Mouse (Mus musculus) heart, adult 11 months (tissue): ENCODE measurements at regions not wholly inside any gene's neighbourhood (a gene's known extent, or its start where the extent isn't known, plus 50 kb on each side); places are given as distances from the start of the nearest gene placed in this dataset.

Source experiments
- DNase-seq: peaks from one replicate; pipeline ENCODE4 v3.0.0; 2022

DNA sequence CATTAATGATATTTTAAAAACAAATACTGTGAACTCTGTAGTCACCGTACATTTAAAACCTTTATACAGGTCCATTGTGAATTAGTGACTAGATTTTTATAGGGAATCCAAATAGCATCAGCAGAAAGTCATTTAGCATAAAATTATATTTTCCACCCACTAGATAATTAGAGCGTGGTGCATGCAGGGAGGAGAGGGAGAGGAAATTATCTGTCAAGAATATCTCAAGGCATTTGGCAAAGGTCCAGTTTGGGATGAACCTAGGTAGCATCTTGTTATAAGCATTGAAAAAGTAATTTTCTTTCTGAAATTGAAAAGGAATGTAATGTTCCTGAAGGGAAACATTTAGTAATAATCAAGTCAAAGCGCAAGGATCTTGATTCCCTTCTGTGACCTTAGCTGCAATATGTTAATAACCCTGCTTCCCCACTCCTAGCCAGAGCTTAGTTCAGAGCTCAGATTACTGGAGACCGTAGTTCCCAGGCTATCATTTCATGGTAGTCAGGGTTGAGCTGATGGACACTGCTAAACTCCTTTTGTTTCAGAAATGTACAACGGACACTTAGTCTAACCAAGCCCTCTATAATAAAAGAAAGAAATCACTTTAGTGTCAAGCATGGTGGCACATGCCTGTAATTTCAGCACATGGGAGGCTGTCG lies 200.8 kb upstream of the Slc39a10 start:
- peak; percentile 31 for DNase-seq

DNA sequence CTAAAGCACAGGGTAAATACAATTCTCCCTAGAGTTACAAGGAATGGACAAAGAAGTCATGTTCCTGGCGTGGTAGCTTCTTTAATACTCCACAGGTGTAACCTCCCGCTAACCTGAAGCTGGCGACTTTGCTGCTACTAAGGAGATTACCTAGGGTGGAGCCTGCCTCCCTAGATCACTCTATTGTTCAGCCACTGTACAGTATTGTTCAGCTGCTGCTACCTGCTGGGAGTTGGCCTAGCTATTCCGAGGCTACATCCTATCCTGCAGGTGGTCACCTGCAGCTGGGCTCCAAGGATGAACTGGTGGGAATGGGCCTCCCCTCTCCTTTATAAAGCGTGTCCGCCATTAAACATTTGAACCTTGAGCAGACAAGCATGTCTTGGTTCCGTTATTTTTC lies 183.8 kb upstream of the Slc39a10 start:
- no peak for DNase-seq

DNA sequence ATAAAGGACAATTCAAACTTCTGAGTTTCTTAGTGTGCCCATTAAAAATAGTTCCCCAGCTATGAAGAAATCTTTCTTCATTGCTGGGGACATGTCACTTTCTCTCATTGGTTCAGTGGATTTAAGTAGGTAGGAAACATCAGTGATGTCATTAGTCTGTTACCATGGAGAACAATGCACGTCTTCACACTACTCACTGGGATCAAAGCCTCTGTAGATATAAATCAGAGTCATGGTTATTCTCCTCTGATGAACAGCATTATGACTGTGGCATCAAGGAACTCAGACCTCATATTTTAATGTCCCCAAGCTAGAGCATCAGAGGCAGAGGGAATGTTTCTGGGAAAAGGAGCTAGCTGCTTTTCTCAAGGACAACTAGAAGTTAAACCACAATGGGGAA lies 165.5 kb upstream of the Slc39a10 start:
- DNase-seq = no peak

DNA sequence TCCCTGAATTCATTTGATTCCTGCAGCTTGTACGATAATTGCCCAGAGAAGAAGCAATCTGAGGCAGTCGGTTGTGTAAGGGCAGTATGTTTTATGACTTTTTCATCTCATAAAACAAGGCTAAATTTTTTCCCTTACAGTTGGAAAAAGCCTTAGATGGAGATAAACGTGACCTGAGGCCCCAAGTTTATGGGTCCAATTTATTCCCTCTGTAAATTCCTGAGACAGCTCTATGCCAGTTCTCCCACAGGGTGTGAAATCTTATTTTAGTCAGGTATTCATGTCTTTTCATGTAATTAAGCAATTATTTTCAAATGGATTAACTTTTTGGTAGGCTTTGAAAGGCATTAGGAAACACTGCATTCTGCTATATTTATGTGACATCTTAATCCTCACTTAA lies 164.7 kb upstream of the Slc39a10 start:
- DNase-seq = no peak

DNA sequence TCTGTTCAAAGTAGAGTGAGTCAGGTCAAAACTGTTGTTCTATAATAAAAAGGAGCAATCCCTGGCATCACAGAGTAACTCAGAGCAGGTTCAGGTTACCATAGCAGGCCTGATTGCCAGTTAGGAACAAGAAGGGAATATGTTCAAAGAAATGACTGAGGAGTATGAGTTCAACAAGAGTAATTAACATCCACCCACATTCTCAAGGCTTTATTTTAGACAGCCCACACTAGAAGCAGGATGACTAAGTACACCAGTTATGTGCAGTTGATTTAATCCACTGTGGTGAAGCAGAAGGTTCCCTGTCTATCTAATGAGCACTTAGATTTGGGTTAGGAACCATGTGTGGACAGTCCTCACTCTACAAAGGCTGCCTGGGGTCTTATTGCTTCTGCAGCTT lies 158.5 kb upstream of the Slc39a10 start:
- DNase-seq = no peak

DNA sequence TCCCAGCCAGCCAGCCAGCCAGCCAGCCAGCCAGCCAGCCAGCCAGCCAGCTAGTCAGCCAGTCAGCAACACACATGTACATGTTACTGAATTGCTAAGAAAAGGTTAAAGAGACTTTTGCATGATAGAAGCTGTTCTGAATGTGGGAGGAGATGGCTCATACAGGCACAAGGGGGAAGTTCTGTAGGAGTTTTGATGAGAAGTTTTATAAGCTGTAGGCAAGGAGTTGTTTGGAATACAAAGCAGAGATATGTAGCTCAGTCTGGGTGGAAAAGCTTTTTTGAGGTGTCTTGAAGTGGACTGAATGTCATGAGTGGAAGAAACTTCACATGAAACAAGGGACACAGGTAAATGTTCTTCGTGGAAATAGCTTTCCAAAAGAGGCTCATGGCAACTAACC lies 157.8 kb upstream of the Slc39a10 start:
- DNase-seq = no peak

DNA sequence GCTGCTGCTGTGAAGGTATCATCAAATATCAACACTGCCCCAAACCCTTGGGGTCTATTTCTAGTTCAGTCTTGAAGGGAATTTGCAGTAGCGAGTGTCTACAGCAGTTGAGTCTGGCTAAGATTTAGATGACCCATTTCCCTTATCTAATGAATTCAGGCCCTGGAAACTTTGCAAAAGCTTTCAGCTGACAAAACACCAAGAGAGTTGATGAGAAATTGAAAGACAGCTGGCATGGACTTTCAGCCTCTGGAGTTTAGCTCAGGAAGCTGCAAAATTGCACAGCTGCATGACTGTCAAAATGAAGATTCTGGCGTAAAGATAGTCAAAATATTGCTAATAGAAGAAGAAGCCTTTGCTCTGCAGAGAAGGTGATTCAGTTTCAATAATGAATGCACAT lies 144.9 kb upstream of the Slc39a10 start:
- no peak for DNase-seq

DNA sequence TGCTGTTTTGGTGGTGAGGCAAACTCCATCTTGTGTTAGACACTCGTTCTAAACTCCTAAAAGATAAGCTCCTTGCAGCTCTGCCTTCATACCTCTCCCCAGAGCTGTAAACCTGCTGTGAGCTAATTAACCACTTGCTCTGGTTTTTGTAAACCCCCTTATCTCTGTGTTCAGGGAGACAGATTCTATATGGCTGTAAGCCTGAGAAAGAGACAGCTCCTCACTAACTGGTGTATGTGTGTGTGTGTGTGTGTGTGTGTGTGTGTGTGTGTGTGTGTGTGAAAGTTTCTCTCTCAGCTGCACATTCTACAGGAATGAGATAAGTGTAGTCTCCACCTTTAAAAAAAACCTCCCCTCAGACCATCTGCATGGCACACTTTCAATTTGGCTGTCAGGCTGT lies 126.7 kb upstream of the Slc39a10 start:
- no peak for DNase-seq

DNA sequence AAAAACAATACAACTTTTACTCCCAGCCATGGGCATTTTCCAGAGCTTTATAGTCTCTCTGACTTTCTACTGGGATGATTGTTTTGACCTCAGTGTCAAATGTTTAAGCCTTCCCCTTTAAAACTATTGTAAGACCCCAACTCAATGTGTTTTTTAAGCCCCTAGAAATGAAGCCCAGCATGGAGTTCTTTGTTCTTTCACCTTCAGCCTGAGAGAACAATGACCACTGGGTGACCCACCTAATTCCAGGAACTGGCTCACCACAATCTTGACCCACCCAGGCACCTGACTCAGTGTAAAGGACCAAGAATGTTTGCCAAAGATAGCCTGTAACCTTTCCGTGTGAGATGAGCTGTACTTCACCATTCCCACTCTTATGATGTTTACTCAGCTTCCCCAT lies 121.9 kb upstream of the Slc39a10 start:
- no peak for DNase-seq

DNA sequence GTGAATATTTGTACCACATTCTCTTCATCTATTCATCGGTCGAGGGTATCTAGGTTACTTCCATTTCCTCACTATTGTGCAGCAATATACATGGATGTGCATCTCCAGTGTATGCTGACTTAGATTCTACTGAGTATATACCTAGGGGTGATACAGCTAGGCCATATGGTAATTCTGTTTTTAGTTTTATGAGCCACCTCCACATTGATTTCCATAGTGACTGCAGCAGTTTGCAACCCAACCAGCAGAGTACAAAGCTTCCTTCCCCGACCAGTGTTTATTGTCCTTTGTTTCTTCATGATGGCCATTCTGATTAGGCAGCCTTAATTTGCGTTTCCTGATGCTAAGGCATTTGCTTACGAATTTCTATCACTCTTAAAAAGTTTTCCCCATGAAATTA lies 111.1 kb upstream of the Slc39a10 start:
- no peak for DNase-seq

DNA sequence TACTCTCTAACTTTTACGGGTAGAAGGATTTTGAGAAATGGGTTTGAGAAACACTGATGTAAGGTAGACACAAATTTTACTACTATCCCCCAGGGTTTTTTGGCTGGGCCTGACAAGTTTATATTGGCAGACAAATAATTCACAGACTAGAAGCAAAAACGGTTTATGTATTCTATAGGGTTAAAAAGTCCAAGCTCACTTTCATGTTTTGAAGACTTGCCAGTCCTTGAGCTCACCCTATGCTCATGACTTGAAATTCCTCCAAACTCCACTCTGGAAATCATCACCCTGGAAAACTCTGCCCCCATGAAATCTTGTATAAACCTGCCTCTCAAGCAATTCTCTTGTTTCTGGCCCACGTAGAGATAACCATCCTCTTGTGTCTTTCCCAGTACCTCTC lies 106.7 kb upstream of the Slc39a10 start:
- peak; percentile 34 for DNase-seq

DNA sequence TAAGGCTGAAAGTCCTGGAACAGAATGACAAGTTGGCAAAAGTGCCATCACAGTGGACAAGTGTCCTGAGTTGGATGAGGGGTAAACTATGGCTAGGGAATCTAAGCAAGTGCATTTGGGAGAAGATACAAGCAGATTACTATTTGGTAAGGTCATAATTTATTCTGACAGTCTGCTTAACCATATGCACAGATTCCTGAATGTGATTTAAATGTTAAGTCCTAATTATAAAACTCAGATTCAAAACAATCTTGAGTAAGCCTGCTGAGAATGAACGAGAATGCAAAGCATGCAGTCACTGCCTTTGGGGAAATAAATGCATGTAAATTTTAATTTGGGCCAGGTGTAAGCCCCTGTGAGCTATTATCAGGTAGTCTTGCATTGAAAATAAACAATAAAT lies 93.3 kb upstream of the Slc39a10 start:
- DNase-seq = no peak

DNA sequence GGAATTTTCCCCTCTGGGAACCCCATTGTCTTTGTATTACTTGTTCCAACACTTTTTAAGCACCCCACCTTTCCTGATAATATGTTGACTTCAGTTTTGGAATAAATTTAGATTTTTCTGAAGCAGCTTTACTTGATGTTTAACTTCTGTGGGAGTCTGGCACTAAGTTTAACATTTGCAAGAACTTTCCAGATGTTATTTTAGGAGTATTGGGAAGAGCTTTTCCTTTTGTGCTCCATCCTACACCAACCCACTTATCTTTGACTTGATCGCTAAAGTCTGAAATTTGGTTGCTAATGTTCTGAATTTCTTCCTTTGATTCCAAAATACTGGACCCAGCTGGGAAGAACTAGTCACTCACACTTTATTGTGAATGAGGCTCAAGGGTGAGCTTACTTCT lies 90.4 kb upstream of the Slc39a10 start:
- DNase-seq = no peak

DNA sequence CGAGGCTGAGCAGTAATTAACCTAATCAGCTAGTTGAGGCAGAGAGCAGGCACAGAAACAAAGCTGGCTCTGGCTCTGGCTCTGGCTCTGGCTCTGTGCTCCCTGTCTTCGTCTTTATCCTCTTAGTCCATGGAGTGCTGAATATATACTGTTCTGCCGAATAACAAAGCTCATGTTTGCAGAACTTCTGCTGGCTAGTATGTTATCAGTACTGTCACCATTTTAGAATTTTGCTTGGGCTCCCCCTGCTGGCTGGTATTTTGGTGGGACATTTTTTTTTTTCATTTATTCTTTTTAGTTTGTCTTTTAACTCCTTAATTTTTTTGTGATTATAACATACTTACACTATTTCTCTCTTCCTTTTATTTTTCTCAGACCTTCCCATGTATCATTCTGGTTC lies 77.8 kb upstream of the Slc39a10 start:
- DNase-seq = no peak

DNA sequence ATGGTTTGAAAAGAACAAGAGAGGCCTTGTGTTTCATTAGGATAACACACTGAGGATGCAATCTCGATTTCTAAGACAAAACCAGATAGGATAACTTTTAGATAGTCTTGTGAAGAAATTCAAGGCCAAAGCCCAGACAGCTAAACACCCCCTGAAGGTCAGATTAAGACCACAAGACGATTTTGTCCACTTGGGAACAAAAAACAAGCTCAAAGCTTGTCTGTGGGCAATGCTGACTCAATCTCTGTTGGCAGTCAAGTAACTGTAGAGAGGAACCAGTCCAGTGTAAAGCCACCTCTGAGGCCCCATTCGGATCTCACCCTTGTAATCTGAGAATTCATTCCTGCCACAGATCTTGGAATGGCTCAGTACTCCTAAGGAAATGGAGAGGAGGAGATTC lies 75.7 kb upstream of the Slc39a10 start:
- DNase-seq = no peak

DNA sequence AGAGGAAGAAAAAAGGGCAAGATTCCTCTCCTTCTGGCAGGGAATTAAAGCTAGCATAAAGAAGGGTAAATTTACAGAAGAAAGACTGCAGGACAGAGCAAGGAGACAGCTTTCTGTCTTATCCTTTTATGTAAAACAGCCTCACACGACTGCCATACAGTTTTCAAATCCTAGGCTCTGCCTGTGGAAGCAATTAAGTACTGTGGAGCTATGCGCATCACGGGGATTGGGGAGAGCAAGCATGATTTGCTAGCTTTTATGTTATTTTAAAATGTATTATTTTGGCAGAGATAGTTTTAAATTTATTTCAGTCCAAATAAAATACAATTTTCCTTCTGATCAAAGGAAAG lies 74.2 kb upstream of the Slc39a10 start:
- no peak for DNase-seq

DNA sequence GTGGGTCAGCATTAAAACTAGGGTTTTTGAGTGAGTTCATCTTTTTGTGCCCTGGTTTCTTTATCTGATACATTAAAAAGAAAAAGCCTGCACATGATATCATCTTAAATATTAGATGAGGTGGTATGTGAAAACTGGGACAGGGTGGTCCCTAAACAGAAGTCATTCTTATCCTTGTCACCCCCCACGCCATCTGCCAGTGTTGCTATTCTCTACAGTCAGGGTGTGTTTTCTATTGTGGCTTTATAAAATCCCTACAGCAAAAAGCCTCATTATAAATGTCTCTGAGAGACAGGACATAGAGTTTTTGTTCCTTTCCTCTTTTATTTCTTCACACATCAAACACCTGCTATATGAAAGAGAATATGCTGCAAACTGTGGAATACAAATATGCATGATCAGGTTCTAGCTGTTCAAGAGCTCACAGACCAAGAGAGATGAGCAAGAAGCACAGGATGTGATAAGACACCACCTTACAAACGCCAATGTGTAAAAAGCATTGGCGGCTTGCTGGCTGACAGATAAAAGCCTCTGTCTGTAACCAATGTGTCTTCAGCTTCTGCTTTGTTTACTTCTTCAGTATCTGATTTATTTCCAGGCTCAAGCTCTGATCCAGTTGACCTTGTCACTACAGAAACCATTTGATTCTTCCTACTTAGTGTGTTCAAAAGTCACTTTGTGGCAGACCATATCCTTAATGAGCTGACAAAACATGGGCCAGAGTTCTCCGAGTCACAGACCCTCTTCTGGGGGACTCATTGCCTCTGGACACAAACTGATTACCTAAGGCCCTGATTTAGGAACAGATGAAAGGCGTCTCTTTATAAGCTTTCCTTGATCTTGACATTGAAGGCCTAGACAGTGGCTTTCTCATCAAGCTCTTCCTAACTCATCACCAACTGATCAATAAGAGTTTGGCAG lies 73.6 kb upstream of the Slc39a10 start:
- DNase-seq = no peak

DNA sequence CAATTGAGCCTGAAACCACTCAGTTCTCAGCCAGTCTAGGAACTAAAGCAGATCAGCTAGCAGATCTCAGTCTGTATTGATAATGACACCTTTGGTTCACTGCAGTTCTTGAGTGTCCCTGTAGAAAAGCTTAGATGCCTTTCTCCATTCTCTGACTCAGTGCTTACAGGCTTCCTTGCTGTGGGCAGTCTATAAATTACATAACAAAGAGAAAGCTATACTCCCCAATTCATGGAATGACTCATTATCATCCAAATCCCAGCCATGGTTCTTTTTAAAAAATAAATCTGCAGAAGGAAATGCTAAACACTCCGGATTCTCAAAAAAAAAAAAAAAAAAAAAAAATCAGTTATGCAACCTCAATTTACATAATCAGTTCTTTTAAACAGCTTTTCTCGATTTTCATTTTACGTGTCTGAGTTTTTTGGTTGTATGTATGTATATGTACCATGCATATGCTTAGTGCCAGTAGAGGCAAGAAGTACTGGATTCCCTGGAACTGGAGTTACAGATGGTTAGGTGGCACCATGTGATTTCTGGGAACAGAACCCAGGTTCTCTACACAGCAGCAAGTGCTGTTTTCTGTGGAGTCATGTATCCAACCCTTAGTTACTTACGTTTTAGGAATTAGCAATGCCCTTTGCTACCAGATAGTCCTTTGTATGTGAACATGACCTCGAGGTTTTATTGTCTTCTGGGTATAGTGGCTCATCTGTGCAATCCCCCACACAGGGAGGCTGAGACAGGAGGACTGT lies 71.5 kb upstream of the Slc39a10 start:
- DNase-seq = no peak
